Mouse (Mus musculus) 3T3-L1 (cell line): ENCODE results near the gene Tnk1.

Source experiments
- DNase-seq: peaks from one replicate; pipeline ENCODE4 v3.0.0-alpha.2; 2015; ENCODE audit warnings: low read depth, low spot score

Tnk1 gene

DNA sequence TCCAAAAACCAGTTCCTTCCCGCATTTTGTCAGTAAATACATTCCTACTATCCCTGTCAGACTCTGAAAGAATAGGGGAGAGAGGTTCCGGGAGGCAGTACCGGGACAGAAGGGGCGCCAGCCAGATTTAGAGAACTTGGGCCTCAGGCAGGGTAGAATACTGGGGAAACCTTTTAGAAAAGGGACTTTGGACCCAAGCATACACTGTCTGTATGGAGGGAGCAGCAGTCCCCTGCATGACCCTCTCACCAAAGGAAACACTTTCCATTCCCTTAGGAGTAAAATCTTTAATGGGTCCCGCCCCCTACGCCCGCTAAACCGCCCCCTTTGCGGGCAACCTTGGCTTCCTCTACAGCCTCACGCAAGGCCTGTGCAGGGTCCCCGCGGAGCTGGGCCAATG, 55.2 kb downstream of the Tnk1 start:
- DNase-seq = no peak

- no peak for DNase-seq
Observed at GRCm38 (mm10) chr11:69802648-69803105, 55.9 kb downstream of the Tnk1 start.

GRCm38 (mm10) chr11:69801379-69801977, 57.1 kb downstream of the Tnk1 start, which contains the start of gene Fgf11:
Gene Fgf11 (minus strand): TSS chr11:69801857.
- DNase-seq = no peak
